Mouse (Mus musculus) C2C12 (cell line): ENCODE results near the gene Spon1. TPM values are rescaled to one million over a fixed set of nuclear protein-coding genes. Genes with fewer than 3 reads are reported as not detected.

Source experiments
- H3K27me3 ChIP-seq: one replicate; pipeline ENCODE4 v1.6.1; 2011; ENCODE audit not compliant: control insufficient read depth, insufficient read depth, insufficient read length
- H3K36me3 ChIP-seq: one replicate; pipeline ENCODE4 v1.6.1; 2011; ENCODE audit not compliant: control insufficient read depth, insufficient read depth
- H3K4me3 ChIP-seq: one replicate; pipeline ENCODE4 v1.5.1; 2011; ENCODE audit warnings: mild to moderate bottlenecking, control low read depth; ENCODE audit not compliant: poor library complexity, insufficient read depth, severe bottlenecking
- H3K79me2 ChIP-seq: one replicate; pipeline ENCODE4 v1.6.1; 2011; ENCODE audit not compliant: control insufficient read depth, insufficient read depth
- H3K79me3 ChIP-seq: one replicate; pipeline ENCODE4 v1.6.1; 2011; ENCODE audit warnings: low read depth, control low read depth
- H3ac ChIP-seq: one replicate; pipeline ENCODE3; 2011; ENCODE audit warnings: low read depth; ENCODE audit not compliant: control insufficient read depth, insufficient read length
- CEBPB ChIP-seq: IDR thresholded peaks from one replicate; pipeline ENCODE4 v1.6.1; 2011; ENCODE audit warnings: low read depth, mild to moderate bottlenecking, control low read depth, moderate library complexity
- CTCF ChIP-seq: IDR thresholded peaks from one replicate; pipeline ENCODE4 v1.5.1; 2011; ENCODE audit not compliant: control insufficient read depth, insufficient read depth, insufficient read length
- FOSL1 ChIP-seq: IDR thresholded peaks from one replicate; pipeline ENCODE4 v1.8.0; 2011; ENCODE audit warnings: mild to moderate bottlenecking, low read length; ENCODE audit not compliant: poor library complexity, insufficient read depth, severe bottlenecking
- MAX ChIP-seq: IDR thresholded peaks from one replicate; pipeline ENCODE4 v1.6.1; 2011; ENCODE audit warnings: mild to moderate bottlenecking, control low read depth
- MYOD1 ChIP-seq: IDR thresholded peaks from one replicate; pipeline ENCODE4 v1.6.1; 2011; ENCODE audit warnings: low read depth; ENCODE audit not compliant: control insufficient read depth, insufficient read length
- MYOG ChIP-seq: IDR thresholded peaks from one replicate; pipeline ENCODE4 v1.6.1; 2011; ENCODE audit not compliant: control insufficient read depth, insufficient read length; ENCODE audit errors: extremely low read depth
- USF1 ChIP-seq: IDR thresholded peaks from one replicate; pipeline ENCODE4 v1.6.1; 2011; ENCODE audit warnings: low read depth, mild to moderate bottlenecking, control low read depth, moderate library complexity
- polyA plus RNA-seq: library from polyadenylated mRNA; unstranded; fragments of >200 nt; fragmentation: generic; extraction: Trizol; gene quantifications from one replicate; pipeline ENCODE4 v1.2.1, GENCODE M21; 2012; ENCODE audit warnings: missing spikeins

Spon1 gene
- polyA plus RNA-seq, 1 experiment, result 0.06 TPM

- no peak overlapping the region for H3K4me3 ChIP-seq
- H3K79me2 ChIP-seq, result no peaks in the 10 kb centered on the region
- TF ChIP-seq MYOG (no peak), MAX (no peak), CTCF (no peak), CEBPB (no peak), MYOD1 (no peak), USF1 (no peak), FOSL1 (no peak)
- H3ac ChIP-seq, result no peak overlapping the region
- no peaks in the 10 kb centered on the region for H3K79me3 ChIP-seq
- H3K36me3 ChIP-seq, result no peaks in the 10 kb centered on the region
- H3K27me3 ChIP-seq, result no peaks in the 10 kb centered on the region
Measured at GRCm38 (mm10) chr7:113910856-113911255, 145.1 kb downstream of the Spon1 start.

GRCm38 (mm10) chr7:113915936-113916335, 150.1 kb downstream of the Spon1 start:
- H3ac ChIP-seq, result no peak overlapping the region
- no peaks in the 10 kb centered on the region for H3K36me3 ChIP-seq
- TF ChIP-seq USF1 (no peak), FOSL1 (no peak), CEBPB (no peak), MYOD1 (no peak), MAX (no peak), MYOG (no peak), CTCF (no peak)
- H3K4me3 ChIP-seq, result no peak overlapping the region
- no peaks in the 10 kb centered on the region for H3K27me3 ChIP-seq
- no peaks in the 10 kb centered on the region for H3K79me2 ChIP-seq
- no peaks in the 10 kb centered on the region for H3K79me3 ChIP-seq

GRCm38 (mm10) chr7:113918916-113919315, 153.1 kb downstream of the Spon1 start:
- TF ChIP-seq USF1 (no peak), FOSL1 (no peak), MAX (no peak), CEBPB (no peak), CTCF (no peak), MYOD1 (no peak), MYOG (no peak)
- H3ac ChIP-seq, result no peak overlapping the region
- no peak overlapping the region for H3K4me3 ChIP-seq
- no peaks in the 10 kb centered on the region for H3K27me3 ChIP-seq
- no peaks in the 10 kb centered on the region for H3K79me3 ChIP-seq
- H3K79me2 ChIP-seq, result no peaks in the 10 kb centered on the region
- H3K36me3 ChIP-seq, result no peaks in the 10 kb centered on the region

DNA sequence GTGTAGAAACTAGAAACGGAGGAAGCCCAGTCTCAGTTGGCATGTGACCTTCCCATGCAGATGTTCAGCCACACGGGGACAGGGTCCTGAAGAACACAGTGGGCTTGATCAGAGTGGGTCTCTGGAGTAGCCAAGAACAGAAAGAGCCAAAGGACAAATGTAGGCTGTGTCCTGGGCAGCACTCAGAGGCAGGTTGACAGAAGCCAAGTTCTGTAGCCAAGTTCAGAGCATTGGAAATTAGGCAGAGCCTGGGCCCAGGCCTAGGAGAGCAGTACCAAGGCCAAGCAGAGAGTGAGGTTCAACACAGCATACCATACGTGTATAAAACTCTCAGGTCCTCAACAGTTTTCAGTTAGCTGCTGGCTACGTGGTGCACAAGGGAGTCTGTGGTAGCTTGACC, 153.7 kb downstream of the Spon1 start:
- no peaks in the 10 kb centered on the region for H3K79me3 ChIP-seq
- H3K27me3 ChIP-seq, result no peaks in the 10 kb centered on the region
- H3K79me2 ChIP-seq, result no peaks in the 10 kb centered on the region
- TF ChIP-seq MYOD1 (no peak), USF1 (no peak), MYOG (no peak), CTCF (no peak), FOSL1 (no peak), MAX (no peak), CEBPB (no peak)
- no peak overlapping the region for H3ac ChIP-seq
- no peak overlapping the region for H3K4me3 ChIP-seq
- no peaks in the 10 kb centered on the region for H3K36me3 ChIP-seq

DNA sequence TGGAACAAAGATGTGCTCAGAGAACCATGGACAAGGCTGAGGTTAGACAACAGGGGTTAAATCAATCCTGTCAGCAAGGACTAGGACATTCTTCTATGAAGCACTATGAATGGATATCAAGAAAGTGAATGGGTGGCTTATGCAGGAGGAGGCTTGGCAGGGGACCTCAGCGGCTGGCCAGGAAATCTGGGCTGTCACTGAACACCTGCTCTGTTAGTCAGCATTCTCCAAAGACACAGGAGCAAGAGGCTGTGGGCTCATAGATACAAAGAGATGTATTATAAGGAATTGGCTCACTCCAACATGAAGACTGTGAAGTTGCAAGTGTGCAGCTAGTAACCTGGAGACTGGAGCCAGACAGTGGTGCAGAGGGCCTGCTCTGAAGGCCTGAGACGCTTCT, 154.3 kb downstream of the Spon1 start:
- Histone ChIP-seq H3K79me2 (no peaks in the 10 kb centered on the region), H3K4me3 (no peak overlapping the region), H3K36me3 (no peaks in the 10 kb centered on the region), H3ac (no peak overlapping the region), H3K79me3 (no peaks in the 10 kb centered on the region), H3K27me3 (no peaks in the 10 kb centered on the region)
- TF ChIP-seq CEBPB (no peak), FOSL1 (no peak), USF1 (no peak), CTCF (no peak), MAX (no peak), MYOD1 (no peak), MYOG (no peak)

- H3ac ChIP-seq, result no peak overlapping the region
- H3K36me3 ChIP-seq, result no peaks in the 10 kb centered on the region
- no peaks in the 10 kb centered on the region for H3K79me3 ChIP-seq
- no peaks in the 10 kb centered on the region for H3K27me3 ChIP-seq
- TF ChIP-seq FOSL1, result no peak
- H3K79me2 ChIP-seq, result no peaks in the 10 kb centered on the region
- no peak overlapping the region for H3K4me3 ChIP-seq
Measured at GRCm38 (mm10) chr7:113924561-113924960, 158.8 kb downstream of the Spon1 start.

DNA sequence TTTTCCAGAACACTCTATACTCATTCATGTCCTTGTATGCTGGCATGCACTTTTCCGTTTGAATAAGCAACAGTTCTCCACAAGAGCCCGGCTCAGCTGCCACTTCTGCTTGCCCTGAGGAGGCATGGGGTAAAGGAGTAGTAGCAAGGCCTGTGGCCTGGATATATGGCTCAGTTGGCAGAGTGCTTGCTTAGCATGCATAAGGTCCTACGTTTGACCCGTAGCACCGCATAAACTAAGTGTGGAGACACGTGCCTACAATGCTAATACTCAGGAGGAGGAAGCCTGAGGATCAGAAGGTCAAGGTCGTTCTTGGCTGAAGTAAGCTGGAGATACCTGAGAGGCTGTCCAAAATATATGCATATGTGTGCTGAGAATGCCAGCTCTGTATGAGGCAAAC, 185.1 kb downstream of the Spon1 start:
- H3K79me2 ChIP-seq, result no peaks in the 10 kb centered on the region
- H3ac ChIP-seq, result no peak overlapping the region
- TF ChIP-seq MAX (no peak), CTCF (no peak), FOSL1 (no peak), MYOD1 (no peak), CEBPB (no peak)
- H3K79me3 ChIP-seq, result no peaks in the 10 kb centered on the region
- H3K27me3 ChIP-seq, result peaks cover 5% of the 10 kb centered on the region
- no peaks in the 10 kb centered on the region for H3K36me3 ChIP-seq
- no peak overlapping the region for H3K4me3 ChIP-seq
